Mouse (Mus musculus): ENCODE data around the gene 0610009B22Rik. TPM values are rescaled to one million over a fixed set of nuclear protein-coding genes. Genes with fewer than 3 reads are reported as not detected.
"Not testable (repeated sequence)": the region's sequence is repeated elsewhere in the genome, so short reads cannot be mapped to it uniquely, and the experiment has no call there.

0610009B22Rik gene
- 69.5 and 72.7 TPM in 2 replicates for polyA plus RNA-seq (2014; fragmentation: Nextera tagmentation; extraction: Ambion mirVana)

DNA sequence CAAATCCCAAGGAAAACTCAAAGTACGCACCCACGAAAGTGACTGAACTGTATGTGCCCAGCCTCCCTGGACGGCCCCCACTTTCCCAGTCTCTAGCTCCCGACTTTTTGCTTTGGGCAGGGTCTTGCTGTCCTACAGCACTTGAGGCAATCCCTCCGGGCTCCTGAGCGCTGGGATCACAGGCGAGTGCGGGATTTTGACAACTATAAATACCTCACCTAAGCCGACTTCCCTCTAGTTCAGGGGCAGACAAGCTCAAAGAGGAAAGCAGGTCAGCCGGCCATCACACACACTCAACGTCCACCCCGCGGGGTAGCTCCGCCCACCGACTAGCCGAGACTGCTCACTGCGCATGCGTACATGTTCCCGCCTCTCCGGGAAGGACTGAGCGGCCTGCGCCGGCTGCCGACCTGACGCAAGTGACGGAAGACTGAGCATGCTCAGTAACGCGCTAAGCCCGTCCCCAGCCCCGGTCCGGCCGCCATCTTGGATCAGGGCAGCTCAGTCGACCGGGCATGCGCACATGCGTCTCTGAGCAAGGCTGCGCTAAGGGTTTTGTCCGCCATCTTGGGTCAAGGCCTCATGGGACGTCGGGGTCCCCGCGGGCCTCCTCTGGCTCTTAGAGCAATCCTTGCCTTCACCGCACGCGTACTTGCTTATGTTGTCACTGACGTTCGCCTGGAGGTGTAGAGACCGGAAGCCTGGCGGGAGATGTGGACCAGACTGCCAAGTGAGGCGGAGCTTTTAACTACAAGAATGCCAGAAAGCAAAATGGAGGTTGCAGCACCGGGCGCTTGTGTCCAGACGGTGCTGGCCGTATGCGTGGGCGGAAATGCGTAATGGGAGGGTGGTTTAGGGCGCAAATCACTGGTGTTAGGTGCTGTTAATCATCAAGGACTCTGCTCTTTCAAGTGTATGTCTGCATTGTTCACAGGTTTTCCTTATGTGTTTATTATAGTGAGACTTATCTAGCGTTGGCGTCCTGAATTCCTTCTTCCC is at the start of gene 0610009B22Rik:
TSS of gene 0610009B22Rik (minus strand) at position 545 of the 999 bp plus-strand sequence.
- peak within 1 kb of the TSS; percentile 70 for H3K4me2 ChIP-seq
- H3K27me3 ChIP-seq (ENCODE audit: control insufficient read depth, insufficient read depth, low read length): no peaks in the 10 kb centered on the region
- peak within 1 kb of the TSS; percentile 62 for H3K4me3 ChIP-seq (ENCODE audit: low read depth, low read length)
- peak within 1 kb of the TSS; percentile 84 for H3K9ac ChIP-seq (ENCODE audit: low read depth, low read length)
- no peaks in the 10 kb centered on the region for H3K9me3 ChIP-seq (replicated peaks; ENCODE audit: control insufficient read depth, low read length)
- H3K27ac ChIP-seq (ENCODE audit: low read depth, low read length): peak within 1 kb of the TSS; percentile 98
- ATAC-seq (replicated peaks; ENCODE audit: insufficient number of reproducible peaks, low FRiP score, low TSS enrichment): peak; percentile 99
- under 1% methylated on average over 60 of the region's 60 CpGs for WGBS (ENCODE audit: insufficient replicate concordance)
- 0 out of 2 replicates have a peak, but pooled peaks cover 3% of the 10 kb centered on the region for H3K4me1 ChIP-seq (ENCODE audit: control insufficient read depth, insufficient read depth, low read length)
- no peaks in the 10 kb centered on the region for H3K36me3 ChIP-seq (ENCODE audit: control insufficient read depth, insufficient read depth, low read length)

DNA sequence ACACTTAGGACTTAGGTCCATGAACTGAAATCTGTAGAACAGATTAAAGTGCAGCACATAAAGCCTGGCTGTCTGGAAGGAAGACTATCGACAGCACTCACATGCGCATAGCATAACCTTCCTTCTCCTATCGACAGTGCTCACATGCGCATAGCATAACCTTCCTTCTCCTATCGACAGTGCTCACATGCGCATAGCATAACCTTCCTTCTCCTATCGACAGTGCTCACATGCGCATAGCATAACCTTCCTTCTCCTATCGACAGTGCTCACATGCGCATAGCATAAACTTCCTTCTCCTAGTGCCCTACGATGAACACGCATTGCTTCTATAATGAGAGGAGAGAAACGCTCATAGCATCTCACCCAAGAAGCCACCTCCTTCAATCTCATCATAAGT is 45.5 kb upstream of the 0610009B22Rik start:
- H3K4me3 ChIP-seq (ENCODE audit: low read depth, low read length); H3K9ac ChIP-seq (ENCODE audit: low read depth, low read length); ATAC-seq (replicated peaks; ENCODE audit: insufficient number of reproducible peaks, low FRiP score, low TSS enrichment); H3K27ac ChIP-seq (ENCODE audit: low read depth, low read length); H3K4me1 ChIP-seq (ENCODE audit: control insufficient read depth, insufficient read depth, low read length); H3K27me3 ChIP-seq (ENCODE audit: control insufficient read depth, insufficient read depth, low read length); H3K4me2 ChIP-seq; H3K9me3 ChIP-seq (replicated peaks; ENCODE audit: control insufficient read depth, low read length): not testable (repeated sequence)
- H3K36me3 ChIP-seq (ENCODE audit: control insufficient read depth, insufficient read depth, low read length): peaks cover 11% of the 10 kb centered on the region; the same call in 1 of the 2 replicates
- WGBS (ENCODE audit: insufficient replicate concordance): 94% methylated on average over 11 of the region's 13 CpGs

DNA sequence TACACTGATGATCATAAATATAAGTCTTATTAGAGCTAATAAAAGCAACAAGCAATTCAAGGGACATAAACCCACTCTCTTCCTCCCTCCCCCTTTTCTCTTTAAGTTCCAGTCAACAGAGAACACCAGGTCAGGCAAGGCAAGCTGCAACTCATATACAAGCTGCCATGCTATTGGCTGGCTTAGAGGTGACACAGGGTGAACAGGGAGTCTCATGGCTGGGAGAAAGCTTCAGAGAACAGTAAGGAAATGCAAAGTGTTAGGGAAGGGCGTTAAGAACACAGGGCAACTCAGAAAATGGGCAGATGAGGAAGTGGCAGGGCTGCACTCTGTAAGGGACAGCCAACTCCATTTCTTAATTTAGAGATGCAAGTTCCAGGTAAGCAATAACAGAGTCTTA is 44.2 kb upstream of the 0610009B22Rik start:
- H3K4me2 ChIP-seq: no peak overlapping the region
- 80% methylated on average over 1 of the region's 1 CpGs for WGBS (ENCODE audit: insufficient replicate concordance)
- H3K9ac ChIP-seq (ENCODE audit: low read depth, low read length): no peak overlapping the region
- no peaks in the 10 kb centered on the region for H3K27me3 ChIP-seq (ENCODE audit: control insufficient read depth, insufficient read depth, low read length)
- no peaks in the 10 kb centered on the region for H3K4me1 ChIP-seq (ENCODE audit: control insufficient read depth, insufficient read depth, low read length)
- H3K27ac ChIP-seq (ENCODE audit: low read depth, low read length): no peak overlapping the region
- ATAC-seq (replicated peaks; ENCODE audit: insufficient number of reproducible peaks, low FRiP score, low TSS enrichment): no peak
- peaks cover 13% of the 10 kb centered on the region; the same call in 1 of the 2 replicates for H3K36me3 ChIP-seq (ENCODE audit: control insufficient read depth, insufficient read depth, low read length)
- no peaks in the 10 kb centered on the region for H3K9me3 ChIP-seq (replicated peaks; ENCODE audit: control insufficient read depth, low read length)
- no peak overlapping the region for H3K4me3 ChIP-seq (ENCODE audit: low read depth, low read length)

DNA sequence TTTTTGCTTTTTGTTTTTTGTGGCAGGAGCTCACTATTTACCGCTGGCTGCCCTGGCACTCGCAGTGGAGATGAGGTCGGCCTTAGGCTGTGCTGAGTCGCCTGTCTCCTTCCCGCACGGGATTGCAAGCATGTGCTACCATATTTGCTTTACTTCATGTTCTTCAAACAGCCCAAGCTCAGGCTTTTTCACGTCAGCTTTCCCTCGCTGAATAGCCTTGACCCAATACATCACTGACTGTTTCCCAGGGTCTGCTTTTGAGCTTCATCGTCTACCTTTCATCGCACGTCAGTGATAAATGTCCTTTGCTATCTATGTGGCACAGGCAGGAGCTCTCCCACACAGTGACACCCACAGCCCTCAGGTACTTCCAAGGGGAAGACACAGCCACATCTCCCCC is 32.4 kb upstream of the 0610009B22Rik start:
- Histone ChIP-seq H3K4me3 (ENCODE audit: low read depth, low read length) (no peak overlapping the region), H3K4me2 (no peak overlapping the region), H3K27ac (ENCODE audit: low read depth, low read length) (no peak overlapping the region), H3K27me3 (ENCODE audit: control insufficient read depth, insufficient read depth, low read length) (no peaks in the 10 kb centered on the region), H3K4me1 (ENCODE audit: control insufficient read depth, insufficient read depth, low read length) (no peaks in the 10 kb centered on the region), H3K9me3 (replicated peaks; ENCODE audit: control insufficient read depth, low read length) (no peaks in the 10 kb centered on the region), H3K9ac (ENCODE audit: low read depth, low read length) (no peak overlapping the region), H3K36me3 (ENCODE audit: control insufficient read depth, insufficient read depth, low read length) (peaks cover 34% of the 10 kb centered on the region)
- WGBS (ENCODE audit: insufficient replicate concordance): 89% methylated on average over 11 of the region's 11 CpGs
- no peak for ATAC-seq (replicated peaks; ENCODE audit: insufficient number of reproducible peaks, low FRiP score, low TSS enrichment)

- H3K36me3 ChIP-seq (ENCODE audit: control insufficient read depth, insufficient read depth, low read length): peaks cover 26% of the 10 kb centered on the region
- no peak overlapping the region for H3K4me3 ChIP-seq (ENCODE audit: low read depth, low read length)
- no peak overlapping the region for H3K4me2 ChIP-seq
- 79% methylated on average over 13 of the region's 13 CpGs for WGBS (ENCODE audit: insufficient replicate concordance)
- no peak for ATAC-seq (replicated peaks; ENCODE audit: insufficient number of reproducible peaks, low FRiP score, low TSS enrichment)
- no peaks in the 10 kb centered on the region for H3K27me3 ChIP-seq (ENCODE audit: control insufficient read depth, insufficient read depth, low read length)
- no peaks in the 10 kb centered on the region for H3K9me3 ChIP-seq (replicated peaks; ENCODE audit: control insufficient read depth, low read length)
- H3K9ac ChIP-seq (ENCODE audit: low read depth, low read length): no peak overlapping the region
- no peak overlapping the region for H3K27ac ChIP-seq (ENCODE audit: low read depth, low read length)
- no peaks in the 10 kb centered on the region for H3K4me1 ChIP-seq (ENCODE audit: control insufficient read depth, insufficient read depth, low read length)
Observed at GRCm38 (mm10) chr11:51707080-51707479, 18.4 kb upstream of the 0610009B22Rik start.

DNA sequence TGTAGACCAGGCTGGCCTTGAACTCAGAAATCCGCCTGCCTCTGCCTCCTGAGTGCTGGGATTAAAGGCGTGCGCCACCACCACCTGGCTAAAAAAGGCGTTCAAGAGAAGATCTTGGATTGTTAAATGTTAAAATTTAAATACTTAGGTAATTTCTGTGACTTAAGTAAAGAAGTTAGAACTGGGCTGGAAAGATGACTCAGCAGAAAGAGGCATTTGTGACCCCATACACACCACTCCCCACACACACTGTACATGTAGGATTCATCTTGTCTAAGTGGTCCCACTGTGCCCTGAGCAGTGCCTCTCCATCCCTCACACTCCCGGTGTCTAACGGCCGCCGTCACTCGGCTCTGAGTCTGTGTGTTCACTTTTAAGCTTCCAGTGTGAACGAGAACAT is 17.8 kb upstream of the 0610009B22Rik start:
- WGBS (ENCODE audit: insufficient replicate concordance): 96% methylated on average over 10 of the region's 10 CpGs
- ATAC-seq (replicated peaks; ENCODE audit: insufficient number of reproducible peaks, low FRiP score, low TSS enrichment): no peak
- Histone ChIP-seq H3K36me3 (ENCODE audit: control insufficient read depth, insufficient read depth, low read length) (peaks cover 24% of the 10 kb centered on the region), H3K27me3 (ENCODE audit: control insufficient read depth, insufficient read depth, low read length) (no peaks in the 10 kb centered on the region), H3K4me1 (ENCODE audit: control insufficient read depth, insufficient read depth, low read length) (no peaks in the 10 kb centered on the region), H3K9me3 (replicated peaks; ENCODE audit: control insufficient read depth, low read length) (no peaks in the 10 kb centered on the region), H3K4me3 (ENCODE audit: low read depth, low read length) (no peak overlapping the region), H3K4me2 (no peak overlapping the region), H3K9ac (ENCODE audit: low read depth, low read length) (no peak overlapping the region), H3K27ac (ENCODE audit: low read depth, low read length) (no peak overlapping the region)

DNA sequence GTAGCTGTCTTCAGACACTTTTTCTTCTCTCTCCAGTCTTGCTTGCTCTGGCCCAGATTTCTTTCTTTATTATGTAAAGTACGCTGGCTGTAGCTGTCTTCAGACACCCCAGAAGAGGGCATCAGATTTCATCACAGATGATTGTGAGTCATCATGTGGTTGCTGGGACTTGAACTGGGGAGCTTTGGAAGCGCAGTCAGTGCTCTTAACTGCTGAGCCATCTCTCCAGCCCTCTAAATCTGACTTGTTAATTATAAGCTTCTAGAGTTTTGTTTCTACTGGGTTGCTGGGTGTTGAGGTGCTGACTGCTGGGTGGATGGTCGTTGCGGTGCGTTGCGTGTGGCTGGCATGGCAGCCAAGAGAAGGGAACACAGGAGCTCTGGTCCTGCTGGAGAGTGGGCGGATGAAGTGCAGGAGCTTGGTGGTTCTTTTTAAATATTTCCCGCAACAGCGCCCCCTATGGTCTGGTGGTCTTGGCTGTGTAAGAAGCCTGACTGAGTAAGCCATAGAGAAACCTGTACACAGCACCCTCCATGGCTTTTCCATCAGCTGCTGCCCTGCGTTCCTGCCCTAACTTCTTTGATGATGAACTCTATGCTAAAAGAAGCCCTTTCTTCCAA is 14.8 kb upstream of the 0610009B22Rik start:
- WGBS (ENCODE audit: insufficient replicate concordance): 62% methylated on average over 10 of the region's 10 CpGs
- Histone ChIP-seq H3K9ac (ENCODE audit: low read depth, low read length) (no peak overlapping the region), H3K27me3 (ENCODE audit: control insufficient read depth, insufficient read depth, low read length) (no peaks in the 10 kb centered on the region), H3K9me3 (replicated peaks; ENCODE audit: control insufficient read depth, low read length) (no peaks in the 10 kb centered on the region), H3K4me2 (no peak overlapping the region), H3K4me3 (ENCODE audit: low read depth, low read length) (no peak overlapping the region), H3K36me3 (ENCODE audit: control insufficient read depth, insufficient read depth, low read length) (peaks cover 31% of the 10 kb centered on the region), H3K4me1 (ENCODE audit: control insufficient read depth, insufficient read depth, low read length) (no peaks in the 10 kb centered on the region), H3K27ac (ENCODE audit: low read depth, low read length) (no peak overlapping the region)
- no peak for ATAC-seq (replicated peaks; ENCODE audit: insufficient number of reproducible peaks, low FRiP score, low TSS enrichment)

DNA sequence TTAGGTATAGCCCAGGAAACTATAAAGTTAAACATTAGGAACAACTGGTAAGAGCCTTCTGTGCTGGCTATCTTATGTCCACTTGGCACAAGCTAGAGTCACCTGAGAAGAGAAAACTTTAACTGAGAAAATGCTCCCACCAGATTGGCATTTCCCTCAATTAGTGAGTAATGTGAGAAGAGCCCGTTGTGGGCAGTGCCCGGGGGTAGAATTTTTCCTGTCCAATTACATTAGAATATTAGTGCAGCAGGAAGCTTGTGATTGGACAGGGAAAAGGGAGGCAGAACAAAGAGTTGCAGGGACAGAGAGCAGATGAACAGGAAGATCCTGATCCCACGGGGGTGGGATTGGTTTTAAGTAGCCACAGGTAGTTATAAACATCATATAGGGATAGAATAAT is 14.2 kb upstream of the 0610009B22Rik start:
- H3K9ac ChIP-seq (ENCODE audit: low read depth, low read length): no peak overlapping the region
- no peak overlapping the region for H3K4me3 ChIP-seq (ENCODE audit: low read depth, low read length)
- no peaks in the 10 kb centered on the region for H3K27me3 ChIP-seq (ENCODE audit: control insufficient read depth, insufficient read depth, low read length)
- 77% methylated on average over 3 of the region's 3 CpGs for WGBS (ENCODE audit: insufficient replicate concordance)
- no peaks in the 10 kb centered on the region for H3K4me1 ChIP-seq (ENCODE audit: control insufficient read depth, insufficient read depth, low read length)
- H3K27ac ChIP-seq (ENCODE audit: low read depth, low read length): no peak overlapping the region
- no peak for ATAC-seq (replicated peaks; ENCODE audit: insufficient number of reproducible peaks, low FRiP score, low TSS enrichment)
- H3K9me3 ChIP-seq (replicated peaks; ENCODE audit: control insufficient read depth, low read length): no peaks in the 10 kb centered on the region
- peaks cover 36% of the 10 kb centered on the region for H3K36me3 ChIP-seq (ENCODE audit: control insufficient read depth, insufficient read depth, low read length)
- H3K4me2 ChIP-seq: no peak overlapping the region

Data from heart, embryonic 11.5 days (tissue).